In the genomic region with DNA sequence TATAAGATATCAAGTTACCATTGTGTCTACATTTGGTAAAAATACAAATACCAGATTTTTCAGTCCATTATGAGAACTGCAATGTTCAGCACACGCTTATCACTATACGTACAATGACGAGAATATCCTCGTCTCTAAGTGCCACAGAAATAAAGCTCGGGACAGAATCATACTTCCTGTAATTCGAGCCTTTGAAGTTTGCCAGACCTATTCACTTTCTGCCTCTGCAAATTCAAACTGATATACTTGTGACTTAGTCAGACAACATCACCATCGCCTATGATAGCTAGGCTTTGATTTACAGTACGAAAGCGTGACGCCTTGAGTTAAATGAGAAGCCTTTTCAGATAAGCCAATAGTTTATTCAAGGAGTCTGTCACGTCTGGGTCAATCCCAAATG, we compare ENCODE assay signal across 8 mouse cellular contexts. TPM values are rescaled to one million over a fixed set of nuclear protein-coding genes. Genes with fewer than 3 reads are reported as not detected.
DNase-seq lines count a peak whose midpoint lies in the region; ATAC-seq lines count a peak whose summit lies in the region.

No protein-coding gene starts in this region.

- H3K27ac ChIP-seq in kidney, embryonic 16.5 days (ENCODE audit: low read length) = no peak overlapping the region
- H3K27ac ChIP-seq in embryonic facial prominence, embryonic 11.5 days (replicated peaks; ENCODE audit: low read depth, low read length) = no peak overlapping the region
- H3K27ac ChIP-seq in hindbrain, embryonic 16.5 days (ENCODE audit: low read depth, low read length) = no peak overlapping the region
- H3K27ac ChIP-seq in midbrain, embryonic 13.5 days = no peak overlapping the region

- peak overlapping the region; percentile 34 for H3K4me3 ChIP-seq in kidney, embryonic 16.5 days (ENCODE audit: low read length)
- H3K4me3 ChIP-seq in embryonic facial prominence, embryonic 11.5 days (ENCODE audit: low read depth, low read length) = peak overlapping the region; percentile 15; the same call in 1 of the 2 replicates
- peak overlapping the region; percentile 6; the same call in 1 of the 2 replicates for H3K4me3 ChIP-seq in hindbrain, embryonic 16.5 days (ENCODE audit: low read length)
- no peak overlapping the region for H3K4me3 ChIP-seq in midbrain, embryonic 13.5 days (replicated peaks)

- H3K9me3 ChIP-seq in kidney, embryonic 16.5 days (ENCODE audit: low read length) = no peaks in the 10 kb centered on the region
- no peaks in the 10 kb centered on the region for H3K9me3 ChIP-seq in embryonic facial prominence, embryonic 11.5 days (replicated peaks; ENCODE audit: control insufficient read depth, low read length)
- H3K9me3 ChIP-seq in hindbrain, embryonic 16.5 days (ENCODE audit: control insufficient read depth, low read length) = no peaks in the 10 kb centered on the region
- no peaks in the 10 kb centered on the region for H3K9me3 ChIP-seq in midbrain, embryonic 13.5 days

- peak overlapping the region; percentile 46 for H3K4me2 ChIP-seq in kidney, embryonic 16.5 days (replicated peaks; ENCODE audit: low read depth, low read length)
- H3K4me2 ChIP-seq in embryonic facial prominence, embryonic 11.5 days (ENCODE audit: low read depth, low read length) = peak overlapping the region; percentile 5
- peak overlapping the region; percentile 37 for H3K4me2 ChIP-seq in hindbrain, embryonic 16.5 days (ENCODE audit: low read length)
- peak overlapping the region; percentile 25 for H3K4me2 ChIP-seq in midbrain, embryonic 13.5 days (replicated peaks)

- no peaks in the 10 kb centered on the region for H3K36me3 ChIP-seq in kidney, embryonic 16.5 days (ENCODE audit: insufficient read depth, low read length)
- H3K36me3 ChIP-seq in embryonic facial prominence, embryonic 11.5 days (replicated peaks; ENCODE audit: control insufficient read depth, insufficient read depth, low read depth, low read length) = no peaks in the 10 kb centered on the region
- no peaks in the 10 kb centered on the region for H3K36me3 ChIP-seq in hindbrain, embryonic 16.5 days (ENCODE audit: control insufficient read depth, insufficient read depth, low read length)
- H3K36me3 ChIP-seq in midbrain, embryonic 13.5 days = no peaks in the 10 kb centered on the region

- 19% methylated on average over 11 of the region's 11 CpGs for WGBS in kidney, embryonic 16.5 days
- WGBS in embryonic facial prominence, embryonic 11.5 days = 29% methylated on average over 11 of the region's 11 CpGs
- 54% methylated on average over 11 of the region's 11 CpGs for WGBS in hindbrain, embryonic 16.5 days
- WGBS in midbrain, embryonic 13.5 days = 64% methylated on average over 11 of the region's 11 CpGs

- H3K4me1 ChIP-seq in kidney, embryonic 16.5 days (ENCODE audit: insufficient read depth, low read length) = peaks cover 16% of the 10 kb centered on the region
- no peaks in the 10 kb centered on the region; the same call in 1 of the 2 replicates for H3K4me1 ChIP-seq in embryonic facial prominence, embryonic 11.5 days (ENCODE audit: control insufficient read depth, insufficient read depth, low read length)
- H3K4me1 ChIP-seq in hindbrain, embryonic 16.5 days (ENCODE audit: control insufficient read depth, insufficient read depth, low read depth, low read length) = peaks cover 4% of the 10 kb centered on the region; the same call in 1 of the 2 replicates
- peaks cover 9% of the 10 kb centered on the region; the same call in 1 of the 2 replicates for H3K4me1 ChIP-seq in midbrain, embryonic 13.5 days (replicated peaks)

- no peak for DNase-seq in kidney, adult 8-10 months
- DNase-seq in embryonic facial prominence, embryonic 11.5 days (ENCODE audit: low spot score) = peak; percentile 56
- no peak for DNase-seq in urinary bladder, adult 18-20 months (ENCODE audit: low spot score in 2 of 2)
- DNase-seq in thymus, postnatal 36 days = no peak

- H3K9ac ChIP-seq in kidney, embryonic 16.5 days (replicated peaks; ENCODE audit: low read length) = no peak overlapping the region
- no peak overlapping the region for H3K9ac ChIP-seq in embryonic facial prominence, embryonic 11.5 days (replicated peaks; ENCODE audit: low read length)
- H3K9ac ChIP-seq in hindbrain, embryonic 16.5 days (ENCODE audit: low read depth, low read length) = no peak overlapping the region
- H3K9ac ChIP-seq in midbrain, embryonic 13.5 days (replicated peaks) = no peak overlapping the region

- ATAC-seq in kidney, embryonic 16.5 days (ENCODE audit: low FRiP score, low TSS enrichment) = no peak
- no peak for ATAC-seq in embryonic facial prominence, embryonic 11.5 days (replicated peaks; ENCODE audit: insufficient number of reproducible peaks, low FRiP score, low TSS enrichment, low read depth)
- ATAC-seq in hindbrain, embryonic 16.5 days = no peak
- no peak for ATAC-seq in midbrain, embryonic 13.5 days
- ATAC-seq in megakaryocyte-erythroid progenitor cell, adult 5-6 weeks (replicated peaks; ENCODE audit: low FRiP score, low TSS enrichment, poor library complexity, severe bottlenecking) = no peak

- no peaks in the 10 kb centered on the region; the same call in 1 of the 2 replicates for H3K27me3 ChIP-seq in kidney, embryonic 16.5 days (ENCODE audit: insufficient read depth, low read length)
- no peaks in the 10 kb centered on the region for H3K27me3 ChIP-seq in embryonic facial prominence, embryonic 11.5 days (ENCODE audit: control insufficient read depth, insufficient read depth, low read length)
- peaks cover 3% of the 10 kb centered on the region for H3K27me3 ChIP-seq in hindbrain, embryonic 16.5 days (replicated peaks; ENCODE audit: control insufficient read depth, insufficient read depth, low read length)
- H3K27me3 ChIP-seq in midbrain, embryonic 13.5 days = peaks cover 25% of the 10 kb centered on the region

RNA-seq across cellular contexts. Expression of a gene that starts 1.6 kb away (rescaled TPM):
- polyA plus RNA-seq in kidney, embryonic 16.5 days (2015; fragmentation: Nextera tagmentation; extraction: Ambion mirVana) = 4.9 and 6.9 TPM in 2 replicates
- 9.4 and 11.0 TPM in 2 replicates for polyA plus RNA-seq in embryonic facial prominence, embryonic 11.5 days (2014; fragmentation: Nextera tagmentation; extraction: Ambion mirVana)
- polyA plus RNA-seq in hindbrain, embryonic 16.5 days (2015; fragmentation: Nextera tagmentation; extraction: Ambion mirVana) = 3.5 TPM in 2 replicates
- 3.1 and 3.3 TPM in 2 replicates for polyA plus RNA-seq in midbrain, embryonic 13.5 days (2015; fragmentation: Nextera tagmentation; extraction: Ambion mirVana)
- total RNA-seq in megakaryocyte-erythroid progenitor cell, adult 5-6 weeks (2014; fragmentation: Nextera tagmentation) = 4.7 TPM in 1 of 2 replicates, not detected in the other
- 0.34 TPM in 1 of 2 replicates, not detected in the other for total RNA-seq in megakaryocyte-erythroid progenitor cell, adult 5-6 weeks (2017)
